In genomic region chr13:19204669-19205068, GRCm38 (mm10) we compare ENCODE assay signal across 29 mouse cellular contexts.
"Had no signal": no experiment of that assay in that cellular context is flagged by ENCODE, and none has a peak within 500 bp of the region (broad histone marks: within the 10 kb centered on the region; RNA-seq: fewer than 3 reads in every experiment).

No protein-coding gene starts in this region.

- H3K4me3 ChIP-seq: embryonic facial prominence, embryonic 10.5 days; embryonic facial prominence, embryonic 12.5 days; embryonic facial prominence, embryonic 13.5 days; embryonic facial prominence, embryonic 15.5 days; erythroblast, embryonic 14.5 days; forebrain, embryonic 10.5 days; forebrain, embryonic 12.5 days; forebrain, embryonic 13.5 days; forebrain, embryonic 15.5 days; gastrocnemius, adult 2 months; heart, adult 2 months; heart, embryonic 10.5 days had no signal

- ATAC-seq: forebrain, embryonic 13.5 days; forebrain, embryonic 14.5 days; forebrain, embryonic 15.5 days; forebrain, embryonic 16.5 days; forebrain, postnatal 0 days had no signal

- H3K27ac ChIP-seq: embryonic facial prominence, embryonic 10.5 days; embryonic facial prominence, embryonic 12.5 days; embryonic facial prominence, embryonic 13.5 days; embryonic facial prominence, embryonic 15.5 days; forebrain, embryonic 10.5 days; forebrain, embryonic 12.5 days; forebrain, embryonic 13.5 days; forebrain, embryonic 15.5 days; gastrocnemius, adult 2 months; heart, adult 2 months; heart, embryonic 10.5 days had no signal

- DNase-seq: cerebellum, adult 8-10 months; cerebellum, adult 9-10 months; cerebellum, adult 9-11 months; cerebellum, postnatal 10 days; cerebellum, postnatal 14 days; cerebellum, postnatal 25 days; cerebellum, postnatal 36 days; embryo, embryonic 11 days; forebrain, postnatal 0 days; gastrocnemius, adult 2 months; gastrocnemius, postnatal 10 days; gastrocnemius, postnatal 14 days; gastrocnemius, postnatal 25 days; gastrocnemius, postnatal 36 days; heart, adult 11 months; heart, adult 18-20 months; heart, adult 2 months had no signal
